Mouse (Mus musculus): Measurements from ENCODE around the gene Drd4. TPM values are rescaled to one million over a fixed set of nuclear protein-coding genes. Genes with fewer than 3 reads are reported as not detected.
A peak's percentile ranks its signal among the peaks of the same experiment; 100 is the strongest.
"Not testable (repeated sequence)": the region's sequence is repeated elsewhere in the genome, so short reads cannot be mapped to it uniquely, and the experiment has no call there.

Gene Drd4
- under 1 TPM; 0.41 to 0.66 TPM for total RNA-seq (2021)

GRCm38 (mm10) chr7:141291921-141292582, at the start of gene Drd4:
Gene Drd4 (plus strand): TSS chr7:141292006.
- peak in 1 of 2 experiments; percentile 43 for DNase-seq (ENCODE audit: low spot score in 2 of 2)
- intact Hi-C loops (cut with DNase I): no loop called here

GRCm38 (mm10) chr7:141250486-141250885, 41.3 kb upstream of the Drd4 start:
- DNase-seq (ENCODE audit: low spot score in 2 of 2); intact Hi-C loops (cut with DNase I): not testable (repeated sequence)

GRCm38 (mm10) chr7:141256159-141256558, 35.6 kb upstream of the Drd4 start:
- no peak for DNase-seq (ENCODE audit: low spot score in 2 of 2)
- intact Hi-C loops (cut with DNase I): no loop called here

GRCm38 (mm10) chr7:141261480-141261879, 30.3 kb upstream of the Drd4 start:
- intact Hi-C loops (cut with DNase I): no loop called here
- DNase-seq (ENCODE audit: low spot score in 2 of 2): no peak

GRCm38 (mm10) chr7:141263640-141264039, 28.2 kb upstream of the Drd4 start:
- intact Hi-C loops (cut with DNase I): no loop called here
- DNase-seq (ENCODE audit: low spot score in 2 of 2): no peak

- intact Hi-C loops (cut with DNase I): no loop called here
- DNase-seq (ENCODE audit: low spot score in 2 of 2): no peak
Measured at GRCm38 (mm10) chr7:141264041-141264700, 27.6 kb upstream of the Drd4 start.

- intact Hi-C loops (cut with DNase I): loop anchor here (5.0 kb wide), 1 partner anchor 97 kb away; no protein-coding TSS in a partner anchor
- DNase-seq (ENCODE audit: low spot score in 2 of 2): no peak
Measured at GRCm38 (mm10) chr7:141264761-141265410, 26.9 kb upstream of the Drd4 start.

- intact Hi-C loops (cut with DNase I): loop anchor here (5.0 kb wide), 1 partner anchor 97 kb away; no protein-coding TSS in a partner anchor
- DNase-seq (ENCODE audit: low spot score in 2 of 2): no peak
Measured at GRCm38 (mm10) chr7:141265411-141265738, 26.4 kb upstream of the Drd4 start.

GRCm38 (mm10) chr7:141265739-141266561, 25.9 kb upstream of the Drd4 start, which contains the start of gene Irf7:
Gene Irf7 (minus strand): TSS chr7:141266481.
- intact Hi-C loops (cut with DNase I): loop anchor here (5.0 kb wide), 1 partner anchor 96 kb away; no protein-coding TSS in a partner anchor
- DNase-seq (ENCODE audit: low spot score in 2 of 2): peak in 1 of 2 experiments; percentile 21

- intact Hi-C loops (cut with DNase I): loop anchor here (5.0 kb wide), 1 partner anchor 94 kb away; no protein-coding TSS in a partner anchor
- no peak for DNase-seq (ENCODE audit: low spot score in 2 of 2)
Measured at GRCm38 (mm10) chr7:141268466-141269272, 23.1 kb upstream of the Drd4 start.

- intact Hi-C loops (cut with DNase I): loop anchor here (5.0 kb wide), 1 partner anchor 93 kb away; no protein-coding TSS in a partner anchor
- DNase-seq (ENCODE audit: low spot score in 2 of 2): no peak
Measured at GRCm38 (mm10) chr7:141269273-141269545, 22.6 kb upstream of the Drd4 start.

- intact Hi-C loops (cut with DNase I): no loop called here
Measured at GRCm38 (mm10) chr7:141270631-141271030, 21.2 kb upstream of the Drd4 start.

GRCm38 (mm10) chr7:141275356-141275755, 16.4 kb upstream of the Drd4 start:
- intact Hi-C loops (cut with DNase I): no loop called here

More at GRCm38 (mm10) chr7:141270631-141271030, 21.2 kb upstream of the Drd4 start:
- no peak for DNase-seq (ENCODE audit: low spot score in 2 of 2)

GRCm38 (mm10) chr7:141276546-141276945, 15.3 kb upstream of the Drd4 start, which contains the start of gene Cdhr5:
Gene Cdhr5 (minus strand): TSS chr7:141276786.
- intact Hi-C loops (cut with DNase I): no loop called here
- no peak for DNase-seq (ENCODE audit: low spot score in 2 of 2)

More at GRCm38 (mm10) chr7:141275356-141275755, 16.4 kb upstream of the Drd4 start:
- DNase-seq (ENCODE audit: low spot score in 2 of 2): no peak

GRCm38 (mm10) chr7:141277701-141278678, 13.8 kb upstream of the Drd4 start:
- intact Hi-C loops (cut with DNase I): no loop called here
- DNase-seq (ENCODE audit: low spot score in 2 of 2): no peak

GRCm38 (mm10) chr7:141278766-141279590, 12.8 kb upstream of the Drd4 start, which contains the start of gene Sct:
Gene Sct (minus strand): TSS chr7:141279133.
- no peak for DNase-seq (ENCODE audit: low spot score in 2 of 2)
- intact Hi-C loops (cut with DNase I): no loop called here

GRCm38 (mm10) chr7:141281442-141281841, 10.4 kb upstream of the Drd4 start:
- intact Hi-C loops (cut with DNase I): no loop called here
- no peak for DNase-seq (ENCODE audit: low spot score in 2 of 2)
